14 mouse cellular contexts compared by ENCODE assay signal in genomic region chr12:55376956-55377609, GRCm38 (mm10). TPM values are rescaled to one million over a fixed set of nuclear protein-coding genes. Genes with fewer than 3 reads are reported as not detected.
DNase-seq lines count a peak whose midpoint lies in the region; ATAC-seq and TF ChIP-seq lines count a peak whose summit lies in the region.
"Had no signal": no experiment of that assay in that cellular context is flagged by ENCODE, and none has a peak within 500 bp of the region (broad histone marks: within the 10 kb centered on the region; RNA-seq: fewer than 3 reads in every experiment).

No protein-coding gene starts in this region.

- H3K27me3 ChIP-seq in midbrain, embryonic 11.5 days (ENCODE audit: control insufficient read depth, insufficient read depth, low read length), result no peaks in the 10 kb centered on the region
- H3K27me3 ChIP-seq in midbrain, postnatal 0 days (ENCODE audit: insufficient read depth, low read length), result no peaks in the 10 kb centered on the region
- no peaks in the 10 kb centered on the region for H3K27me3 ChIP-seq in limb, embryonic 10.5 days (ENCODE audit: low read depth, poor library complexity, severe bottlenecking)
- no peaks in the 10 kb centered on the region for H3K27me3 ChIP-seq in hindbrain, embryonic 11.5 days (ENCODE audit: control insufficient read depth, insufficient read depth, low read length)
- H3K27me3 ChIP-seq in midbrain, embryonic 14.5 days (ENCODE audit: control insufficient read depth, insufficient read depth, low read length), result no peaks in the 10 kb centered on the region
- H3K27me3 ChIP-seq: hindbrain, embryonic 12.5 days; neural tube, embryonic 13.5 days had no signal

- H3K9ac ChIP-seq in midbrain, embryonic 11.5 days (ENCODE audit: low read length), result no peak overlapping the region
- H3K9ac ChIP-seq in midbrain, postnatal 0 days (replicated peaks; ENCODE audit: low read length, poor library complexity, severe bottlenecking), result no peak overlapping the region
- H3K9ac ChIP-seq in hindbrain, embryonic 11.5 days (ENCODE audit: low read depth, low read length), result no peak overlapping the region
- no peak overlapping the region for H3K9ac ChIP-seq in midbrain, embryonic 14.5 days (replicated peaks; ENCODE audit: low read length)
- H3K9ac ChIP-seq: hindbrain, embryonic 12.5 days; neural tube, embryonic 13.5 days had no signal

- no peak overlapping the region for H3K4me2 ChIP-seq in midbrain, embryonic 11.5 days
- no peak overlapping the region for H3K4me2 ChIP-seq in midbrain, postnatal 0 days (ENCODE audit: low read depth, low read length, poor library complexity, severe bottlenecking)
- no peak overlapping the region for H3K4me2 ChIP-seq in hindbrain, embryonic 11.5 days (replicated peaks; ENCODE audit: low read depth, low read length)
- H3K4me2 ChIP-seq in midbrain, embryonic 14.5 days (ENCODE audit: low read length), result no peak overlapping the region
- H3K4me2 ChIP-seq: hindbrain, embryonic 12.5 days; neural tube, embryonic 13.5 days had no signal

- no peak overlapping the region for H3K27ac ChIP-seq in midbrain, embryonic 11.5 days (ENCODE audit: low read depth, low read length)
- H3K27ac ChIP-seq in midbrain, postnatal 0 days (ENCODE audit: low read depth, low read length), result no peak overlapping the region
- peak overlapping the region; percentile 25; the same call in 1 of the 2 replicates for H3K27ac ChIP-seq in bone marrow, adult 2 months (ENCODE audit: control insufficient read depth, insufficient read depth, low read depth, low read length, poor library complexity)
- 0 out of 2 replicates have a peak overlapping the region, but pooled peaks have one; percentile 31 for H3K27ac ChIP-seq in limb, embryonic 10.5 days
- H3K27ac ChIP-seq in hindbrain, embryonic 11.5 days (ENCODE audit: low read depth, low read length), result no peak overlapping the region
- H3K27ac ChIP-seq in midbrain, embryonic 14.5 days (replicated peaks; ENCODE audit: low read depth, low read length), result no peak overlapping the region
- H3K27ac ChIP-seq: hindbrain, embryonic 12.5 days; neural tube, embryonic 13.5 days had no signal

- H3K4me3 ChIP-seq in midbrain, embryonic 11.5 days (ENCODE audit: low read depth, low read length), result no peak overlapping the region
- H3K4me3 ChIP-seq in midbrain, postnatal 0 days (ENCODE audit: low read depth, low read length), result no peak overlapping the region
- no peak overlapping the region for H3K4me3 ChIP-seq in bone marrow, adult 2 months (replicated peaks; ENCODE audit: control insufficient read depth, low read depth, low read length)
- H3K4me3 ChIP-seq in limb, embryonic 10.5 days, result no peak overlapping the region
- H3K4me3 ChIP-seq in hindbrain, embryonic 11.5 days (ENCODE audit: low read depth, low read length), result no peak overlapping the region
- H3K4me3 ChIP-seq in midbrain, embryonic 14.5 days (replicated peaks; ENCODE audit: low read depth, low read length), result no peak overlapping the region
- H3K4me3 ChIP-seq: hindbrain, embryonic 12.5 days; neural tube, embryonic 13.5 days had no signal

- H3K36me3 ChIP-seq in midbrain, embryonic 11.5 days (ENCODE audit: control insufficient read depth, insufficient read depth, low read length), result no peaks in the 10 kb centered on the region
- H3K36me3 ChIP-seq in midbrain, postnatal 0 days (ENCODE audit: insufficient read depth, low read length), result peaks cover 5% of the 10 kb centered on the region; the same call in 1 of the 2 replicates
- H3K36me3 ChIP-seq in limb, embryonic 10.5 days, result peaks cover 13% of the 10 kb centered on the region
- no peaks in the 10 kb centered on the region for H3K36me3 ChIP-seq in hindbrain, embryonic 11.5 days (ENCODE audit: control insufficient read depth, insufficient read depth, low read length)
- H3K36me3 ChIP-seq in midbrain, embryonic 14.5 days (ENCODE audit: control insufficient read depth, insufficient read depth, low read length), result no peaks in the 10 kb centered on the region
- H3K36me3 ChIP-seq: hindbrain, embryonic 12.5 days had no signal

- no peaks in the 10 kb centered on the region for H3K9me3 ChIP-seq in midbrain, embryonic 11.5 days (ENCODE audit: control insufficient read depth, low read length)
- H3K9me3 ChIP-seq in midbrain, postnatal 0 days (ENCODE audit: low read length), result no peaks in the 10 kb centered on the region
- no peaks in the 10 kb centered on the region for H3K9me3 ChIP-seq in limb, embryonic 10.5 days (replicated peaks)
- H3K9me3 ChIP-seq in hindbrain, embryonic 11.5 days (ENCODE audit: control insufficient read depth, low read length), result no peaks in the 10 kb centered on the region
- H3K9me3 ChIP-seq in midbrain, embryonic 14.5 days (ENCODE audit: control insufficient read depth, low read length), result no peaks in the 10 kb centered on the region
- H3K9me3 ChIP-seq: hindbrain, embryonic 12.5 days; neural tube, embryonic 13.5 days had no signal

- DNase-seq in midbrain, embryonic 11.5 days (ENCODE audit: low spot score, missing footprints), result peak; percentile 54
- DNase-seq in midbrain, postnatal 0 days (ENCODE audit: low spot score), result no peak
- DNase-seq in limb, embryonic 10.5 days (ENCODE audit: low spot score), result no peak
- no peak for DNase-seq in hindbrain, embryonic 11.5 days (ENCODE audit: low spot score)
- no peak for DNase-seq in midbrain, embryonic 14.5 days
- no peak for DNase-seq in adrenal gland, postnatal 36 days
- DNase-seq: adrenal gland, postnatal 14 days; cerebellum, adult 9-11 months; lung, postnatal 10 days; right cerebral cortex, postnatal 14 days had no signal

- WGBS in midbrain, embryonic 11.5 days, result 91% methylated on average over 16 of the region's 16 CpGs
- WGBS in midbrain, postnatal 0 days, result 89% methylated on average over 16 of the region's 16 CpGs
- 90% methylated on average over 16 of the region's 16 CpGs for WGBS in bone marrow, adult 2 months
- WGBS in limb, embryonic 10.5 days, result 94% methylated on average over 16 of the region's 16 CpGs
- 90% methylated on average over 16 of the region's 16 CpGs for WGBS in hindbrain, embryonic 11.5 days
- 94% methylated on average over 16 of the region's 16 CpGs for WGBS in midbrain, embryonic 14.5 days

- TF ChIP-seq CTCF in midbrain, postnatal 0 days (IDR thresholded peaks at IDR 0.05), result no peak
- TF ChIP-seq CTCF in bone marrow, adult 2 months (IDR thresholded peaks at IDR 0.05; ENCODE audit: control insufficient read depth, insufficient read depth, low read length), result no peak

- TF ChIP-seq POLR2A in bone marrow, adult 2 months (IDR thresholded peaks at IDR 0.05; ENCODE audit: borderline replicate concordance, control insufficient read depth, low read depth, low read length), result no peak

- H3K4me1 ChIP-seq in midbrain, embryonic 11.5 days (ENCODE audit: control insufficient read depth, insufficient read depth, low read length), result no peaks in the 10 kb centered on the region
- H3K4me1 ChIP-seq in midbrain, postnatal 0 days (ENCODE audit: insufficient read depth, low read length), result no peaks in the 10 kb centered on the region
- no peaks in the 10 kb centered on the region for H3K4me1 ChIP-seq in bone marrow, adult 2 months (ENCODE audit: control insufficient read depth, insufficient read depth, low read length)
- H3K4me1 ChIP-seq in limb, embryonic 10.5 days, result no peaks in the 10 kb centered on the region
- no peaks in the 10 kb centered on the region for H3K4me1 ChIP-seq in hindbrain, embryonic 11.5 days (replicated peaks; ENCODE audit: control insufficient read depth, insufficient read depth, low read length)
- H3K4me1 ChIP-seq in midbrain, embryonic 14.5 days (ENCODE audit: control insufficient read depth, insufficient read depth, low read length), result no peaks in the 10 kb centered on the region
- H3K4me1 ChIP-seq: hindbrain, embryonic 12.5 days; neural tube, embryonic 13.5 days had no signal

- no peak for ATAC-seq in midbrain, embryonic 11.5 days (ENCODE audit: low FRiP score)
- ATAC-seq in midbrain, postnatal 0 days (ENCODE audit: low FRiP score), result no peak
- ATAC-seq in hindbrain, embryonic 11.5 days (ENCODE audit: low FRiP score), result no peak
- ATAC-seq in midbrain, embryonic 14.5 days (ENCODE audit: low FRiP score, low TSS enrichment), result no peak
- ATAC-seq: inflammation-experienced regulatory T-cells, adult 6 months had no signal

RNA-seq across cellular contexts. Expression of gene Psma6, which starts 6.9 kb away (rescaled TPM):
- polyA plus RNA-seq in midbrain, embryonic 11.5 days (2014; fragmentation: Nextera tagmentation; extraction: Ambion mirVana), result 506 and 513 TPM in 2 replicates
- total RNA-seq in midbrain, postnatal 0 days (2014; rRNA removed), result 91.1 and 102 TPM in 2 replicates
- polyA plus RNA-seq in midbrain, postnatal 0 days (2015; fragmentation: Nextera tagmentation; extraction: Ambion mirVana), result 422 and 424 TPM in 2 replicates
- 71.0 and 119 TPM in 2 replicates for polyA plus RNA-seq in bone marrow, adult 2 months (2011; ENCODE audit: insufficient read depth, insufficient read length, low replicate concordance, missing spikeins)
- 499 and 560 TPM in 2 replicates for polyA plus RNA-seq in limb, embryonic 10.5 days (2016; fragmentation: Nextera tagmentation; extraction: Ambion mirVana)
- 503 and 508 TPM in 2 replicates for polyA plus RNA-seq in hindbrain, embryonic 11.5 days (2014; fragmentation: Nextera tagmentation; extraction: Ambion mirVana)
- polyA plus RNA-seq in midbrain, embryonic 14.5 days (2014; fragmentation: Nextera tagmentation; extraction: Ambion mirVana), result 448 and 461 TPM in 2 replicates
- 100 to 1,000 TPM; 239 to 242 TPM for total RNA-seq in adrenal gland, postnatal 36 days (2021)

Comparison
In these comparisons a context has a peak if more than half of its experiments do, and no peak if none do; other contexts are left out.
1. H3K27ac ChIP-seq: peak in bone marrow, adult 2 months (single experiment) and limb, embryonic 10.5 days (single experiment); none in midbrain, embryonic 11.5 days (single experiment), midbrain, postnatal 0 days (single experiment), hindbrain, embryonic 11.5 days (single experiment) and midbrain, embryonic 14.5 days (single experiment).